Mouse (Mus musculus): ENCODE results near the gene Gm3187. TPM values are rescaled to one million over a fixed set of nuclear protein-coding genes. Genes with fewer than 3 reads are reported as not detected.
"Not testable (repeated sequence)": the region's sequence is repeated elsewhere in the genome, so short reads cannot be mapped to it uniquely, and the experiment has no call there.

Gm3187 gene
- polyA plus RNA-seq (2014; fragmentation: Nextera tagmentation; extraction: Ambion mirVana), result not detected in 2 replicates

GRCm38 (mm10) chr14:5483907-5484306 lies at the start of gene Gm3187:
Gene Gm3187 (plus strand): TSS chr14:5484207.
- H3K27ac ChIP-seq (ENCODE audit: low read depth, low read length); H3K4me1 ChIP-seq (replicated peaks; ENCODE audit: control insufficient read depth, insufficient read depth, low read length); H3K9ac ChIP-seq (ENCODE audit: low read depth, low read length); H3K27me3 ChIP-seq (ENCODE audit: control insufficient read depth, insufficient read depth, low read length); H3K36me3 ChIP-seq (ENCODE audit: control insufficient read depth, insufficient read depth, low read length); H3K4me3 ChIP-seq (ENCODE audit: low read depth, low read length); H3K4me2 ChIP-seq (replicated peaks; ENCODE audit: low read depth, low read length); DNase-seq (ENCODE audit: low spot score); ATAC-seq (ENCODE audit: low FRiP score); H3K9me3 ChIP-seq (ENCODE audit: control insufficient read depth, low read length): not testable (repeated sequence)
- 91% methylated on average over 4 of the region's 5 CpGs for WGBS

- H3K9ac ChIP-seq (ENCODE audit: low read depth, low read length); H3K36me3 ChIP-seq (ENCODE audit: control insufficient read depth, insufficient read depth, low read length); H3K9me3 ChIP-seq (ENCODE audit: control insufficient read depth, low read length); DNase-seq (ENCODE audit: low spot score); H3K27ac ChIP-seq (ENCODE audit: low read depth, low read length); ATAC-seq (ENCODE audit: low FRiP score); H3K27me3 ChIP-seq (ENCODE audit: control insufficient read depth, insufficient read depth, low read length); H3K4me1 ChIP-seq (replicated peaks; ENCODE audit: control insufficient read depth, insufficient read depth, low read length); H3K4me3 ChIP-seq (ENCODE audit: low read depth, low read length); H3K4me2 ChIP-seq (replicated peaks; ENCODE audit: low read depth, low read length): not testable (repeated sequence)
- no CpG with 5 or more reads among the region's 3 CpGs for WGBS
Measured at GRCm38 (mm10) chr14:5455367-5455766, 28.6 kb upstream of the Gm3187 start, which contains the start of gene Gm3194. Gene Gm3194 (minus strand): TSS chr14:5455467.

GRCm38 (mm10) chr14:5460469-5460868 lies 23.5 kb upstream of the Gm3187 start:
- H3K9ac ChIP-seq (ENCODE audit: low read depth, low read length); H3K4me1 ChIP-seq (replicated peaks; ENCODE audit: control insufficient read depth, insufficient read depth, low read length); H3K9me3 ChIP-seq (ENCODE audit: control insufficient read depth, low read length); H3K4me2 ChIP-seq (replicated peaks; ENCODE audit: low read depth, low read length); H3K27me3 ChIP-seq (ENCODE audit: control insufficient read depth, insufficient read depth, low read length); DNase-seq (ENCODE audit: low spot score); H3K4me3 ChIP-seq (ENCODE audit: low read depth, low read length); H3K36me3 ChIP-seq (ENCODE audit: control insufficient read depth, insufficient read depth, low read length); H3K27ac ChIP-seq (ENCODE audit: low read depth, low read length): not testable (repeated sequence)
- WGBS, result no CpG with 5 or more reads among the region's 19 CpGs
- peak; percentile 66; the same call in 1 of the 2 replicates for ATAC-seq (ENCODE audit: low FRiP score)

DNA sequence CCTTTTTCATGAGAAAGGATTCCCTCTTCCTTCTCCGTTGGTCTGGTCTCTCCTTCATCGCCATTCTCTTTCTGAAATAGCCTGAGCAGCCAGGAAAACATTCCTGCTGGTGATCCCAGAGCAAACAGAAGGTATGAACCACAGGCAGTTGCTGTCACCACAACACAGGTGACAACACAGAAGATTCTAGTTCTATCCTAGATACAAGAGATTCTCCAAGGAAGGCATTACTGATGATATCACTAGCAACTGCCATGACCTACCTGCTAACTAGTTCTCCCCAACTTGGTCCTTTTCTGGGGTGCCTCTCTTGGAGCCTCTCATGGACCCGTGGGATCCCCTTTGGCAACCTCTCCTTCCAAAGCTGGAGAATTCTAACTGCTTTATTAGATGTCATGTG lies 6.3 kb upstream of the Gm3187 start, which contains the start of gene Gm8246:
Gm8246 (minus strand) TSS at position 101 of the 400 bp plus-strand sequence.
- not testable (repeated sequence) for H3K4me3 ChIP-seq (ENCODE audit: low read depth, low read length); H3K9ac ChIP-seq (ENCODE audit: low read depth, low read length); H3K27me3 ChIP-seq (ENCODE audit: control insufficient read depth, insufficient read depth, low read length); H3K27ac ChIP-seq (ENCODE audit: low read depth, low read length); DNase-seq (ENCODE audit: low spot score); H3K36me3 ChIP-seq (ENCODE audit: control insufficient read depth, insufficient read depth, low read length); H3K9me3 ChIP-seq (ENCODE audit: control insufficient read depth, low read length); ATAC-seq (ENCODE audit: low FRiP score); H3K4me1 ChIP-seq (replicated peaks; ENCODE audit: control insufficient read depth, insufficient read depth, low read length); H3K4me2 ChIP-seq (replicated peaks; ENCODE audit: low read depth, low read length)
- WGBS, result no CpG with 5 or more reads among the region's 3 CpGs

DNA sequence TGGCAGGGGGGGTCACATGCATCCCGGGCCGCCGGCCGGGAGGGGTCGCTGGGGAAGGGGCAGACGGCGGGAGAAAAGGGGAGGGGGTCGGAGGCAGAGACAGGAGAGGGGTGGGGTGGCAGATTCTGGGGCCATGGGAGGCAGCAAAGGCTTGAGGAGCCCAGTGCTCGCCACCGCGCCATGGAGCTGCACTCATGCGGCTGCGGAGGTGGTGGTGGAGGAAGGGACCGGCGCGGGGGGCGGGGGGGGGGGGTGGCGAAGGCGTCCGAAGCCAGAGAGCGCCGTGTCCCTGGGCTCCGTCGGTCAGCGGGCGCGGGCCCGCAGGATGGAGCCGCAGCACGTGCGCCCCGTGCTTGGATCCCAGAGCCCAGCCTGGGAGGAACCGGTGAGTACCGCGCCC lies 17.4 kb downstream of the Gm3187 start, which contains the start of gene Gm3488:
Gm3488 (plus strand) TSS at position 301 of the 400 bp plus-strand sequence.
- ATAC-seq (ENCODE audit: low FRiP score); H3K27ac ChIP-seq (ENCODE audit: low read depth, low read length); DNase-seq (ENCODE audit: low spot score); H3K9ac ChIP-seq (ENCODE audit: low read depth, low read length); H3K36me3 ChIP-seq (ENCODE audit: control insufficient read depth, insufficient read depth, low read length); H3K9me3 ChIP-seq (ENCODE audit: control insufficient read depth, low read length); H3K4me3 ChIP-seq (ENCODE audit: low read depth, low read length); H3K27me3 ChIP-seq (ENCODE audit: control insufficient read depth, insufficient read depth, low read length); H3K4me1 ChIP-seq (replicated peaks; ENCODE audit: control insufficient read depth, insufficient read depth, low read length); H3K4me2 ChIP-seq (replicated peaks; ENCODE audit: low read depth, low read length): not testable (repeated sequence)
- WGBS, result no CpG with 5 or more reads among the region's 35 CpGs

DNA sequence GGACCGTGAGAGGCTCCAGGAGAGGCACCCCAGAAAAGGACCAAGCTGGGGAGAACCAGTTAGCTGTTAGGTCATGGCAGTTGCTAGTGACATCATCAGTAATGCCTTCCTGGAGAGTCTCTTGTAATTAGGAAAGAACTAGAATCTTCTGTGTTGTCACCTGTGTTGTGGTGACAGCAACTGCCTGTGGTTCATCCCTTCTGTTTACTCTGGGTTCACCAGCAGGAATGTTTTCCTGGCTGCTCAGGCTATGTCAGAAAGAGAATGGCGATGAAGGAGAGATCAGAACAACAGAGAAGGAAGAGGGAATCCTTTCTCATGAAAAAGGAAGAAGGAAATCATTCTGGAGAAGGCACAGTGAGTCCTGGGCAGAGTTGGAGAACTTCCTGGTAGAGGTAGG lies 54.2 kb downstream of the Gm3187 start, which contains the start of gene Gm3532:
Gm3532 (plus strand) TSS at position 301 of the 400 bp plus-strand sequence.
- not testable (repeated sequence) for H3K36me3 ChIP-seq (ENCODE audit: control insufficient read depth, insufficient read depth, low read length); H3K27me3 ChIP-seq (ENCODE audit: control insufficient read depth, insufficient read depth, low read length); H3K9ac ChIP-seq (ENCODE audit: low read depth, low read length); ATAC-seq (ENCODE audit: low FRiP score); H3K9me3 ChIP-seq (ENCODE audit: control insufficient read depth, low read length); H3K4me3 ChIP-seq (ENCODE audit: low read depth, low read length); H3K4me1 ChIP-seq (replicated peaks; ENCODE audit: control insufficient read depth, insufficient read depth, low read length); H3K27ac ChIP-seq (ENCODE audit: low read depth, low read length); H3K4me2 ChIP-seq (replicated peaks; ENCODE audit: low read depth, low read length); DNase-seq (ENCODE audit: low spot score)
- WGBS, result no CpG with 5 or more reads among the region's 2 CpGs

Other genes with a start within 250 kb of the Gm3187 start
- gene Gm3526, start 223.6 kb upstream of the Gm3187 start, polyA plus RNA-seq (2014; fragmentation: Nextera tagmentation; extraction: Ambion mirVana), result not detected in 2 replicates
- not detected in 2 replicates for gene Gm3542, start 149.3 kb upstream of the Gm3187 start, polyA plus RNA-seq (2014; fragmentation: Nextera tagmentation; extraction: Ambion mirVana)
- gene Gm3500, start 95.2 kb upstream of the Gm3187 start, polyA plus RNA-seq (2014; fragmentation: Nextera tagmentation; extraction: Ambion mirVana), result 0.14 TPM in 1 of 2 replicates, not detected in the other
- gene Gm3194, start 28.7 kb upstream of the Gm3187 start, polyA plus RNA-seq (2014; fragmentation: Nextera tagmentation; extraction: Ambion mirVana), result 0.98 and 1.3 TPM in 2 replicates
- not detected in 2 replicates for gene Gm8246, start 6.4 kb upstream of the Gm3187 start, polyA plus RNA-seq (2014; fragmentation: Nextera tagmentation; extraction: Ambion mirVana)
- 2.0 and 2.5 TPM in 2 replicates for gene Gm3488, start 17.5 kb downstream of the Gm3187 start, polyA plus RNA-seq (2014; fragmentation: Nextera tagmentation; extraction: Ambion mirVana)
- not detected in 2 replicates for gene Gm3532, start 54.3 kb downstream of the Gm3187 start, polyA plus RNA-seq (2014; fragmentation: Nextera tagmentation; extraction: Ambion mirVana)
- gene Gm8265, start 148.8 kb downstream of the Gm3187 start, polyA plus RNA-seq (2014; fragmentation: Nextera tagmentation; extraction: Ambion mirVana), result not detected in 2 replicates
- gene Gm9603, start 203.2 kb downstream of the Gm3187 start, polyA plus RNA-seq (2014; fragmentation: Nextera tagmentation; extraction: Ambion mirVana), result not detected in 2 replicates